Mouse (Mus musculus): ENCODE measurements around the gene Fbxw21.

DNA sequence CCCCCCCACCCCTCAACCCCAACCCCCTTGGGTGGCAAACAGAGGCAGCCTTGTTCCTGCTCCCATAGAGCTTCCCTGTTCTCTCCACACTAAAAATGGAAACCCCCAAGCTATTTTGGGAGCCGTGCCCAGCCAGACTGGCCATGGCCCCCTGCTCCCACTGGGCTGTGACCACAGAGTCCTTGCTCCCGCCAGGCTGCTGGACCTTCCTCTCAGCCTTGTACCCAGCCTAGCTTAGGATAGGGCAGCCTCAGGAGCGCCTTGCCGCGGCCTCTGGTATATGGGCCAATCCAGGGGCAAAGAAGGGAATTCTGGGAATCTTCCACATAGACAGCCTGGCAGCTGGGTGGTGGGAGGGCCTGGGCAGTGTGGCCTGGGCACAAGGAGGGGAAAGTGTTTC, 64.0 kb downstream of the Fbxw21 start:
- no peak for TF ChIP-seq EP300 (IDR thresholded peaks at IDR 0.05)
- TF ChIP-seq CTCF (IDR thresholded peaks at IDR 0.05) = no peak

Data from lung, postnatal 0 days (tissue).